Mouse (Mus musculus) right cerebral cortex, postnatal 36 days (tissue): ENCODE measurements at regions not wholly inside any gene's neighbourhood (a gene's known extent, or its start where the extent isn't known, plus 50 kb on each side); places are given as distances from the start of the nearest gene placed in this dataset.

Experiments
- DNase-seq, 2 experiments: peaks; one replicate each; pipeline ENCODE4 v3.0.0; 2022; ENCODE audit warnings: low spot score in 2 of 2, mixed read lengths in 1 of 2

DNA sequence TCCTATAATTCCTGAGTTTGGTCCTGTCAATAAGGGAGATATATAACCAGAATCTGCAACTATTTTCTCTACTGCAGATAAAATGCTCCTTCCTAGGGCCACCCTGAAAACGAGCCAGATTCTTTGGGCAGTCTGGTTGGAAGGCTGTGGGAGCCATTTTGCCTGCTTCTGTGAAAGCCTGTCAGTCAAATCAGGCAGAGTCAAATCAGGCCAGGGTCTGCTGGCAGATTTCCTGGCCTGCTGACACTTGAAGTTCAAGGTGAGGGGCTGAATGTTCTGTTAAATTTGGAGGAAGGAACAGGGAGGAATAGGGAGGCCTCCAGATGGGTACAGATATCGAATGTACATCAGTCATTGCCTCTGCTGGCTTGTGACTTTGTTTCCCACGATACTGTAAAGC lies 206.0 kb upstream of the Pkn2 start:
- no peak for DNase-seq

DNA sequence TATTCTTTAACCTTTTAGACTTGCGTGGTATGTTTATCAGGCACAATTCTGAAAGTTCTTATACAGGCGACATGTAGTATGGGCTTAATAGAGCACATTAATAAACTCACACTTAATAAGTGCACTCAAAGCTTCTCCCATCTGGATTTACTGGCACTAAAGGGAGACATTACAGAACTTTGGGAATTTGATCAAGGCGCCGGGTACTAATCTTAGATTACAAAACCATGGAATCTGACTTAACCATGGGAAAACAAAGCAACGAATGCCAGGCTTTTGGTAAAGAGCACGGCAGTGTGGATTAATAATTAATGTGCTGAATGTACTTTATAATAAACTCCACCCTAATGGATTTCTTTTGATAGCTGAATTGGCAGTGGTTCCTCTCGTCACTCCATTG lies 196.5 kb upstream of the Pkn2 start:
- no peak for DNase-seq

GRCm38 (mm10) chr3:143071839-143072373 lies 190.1 kb upstream of the Pkn2 start:
- no peak for DNase-seq

GRCm38 (mm10) chr3:143054858-143055257 lies 173.1 kb upstream of the Pkn2 start:
- DNase-seq, result no peak

- DNase-seq, result no peak
Observed at GRCm38 (mm10) chr3:143053286-143053993, 171.6 kb upstream of the Pkn2 start.

DNA sequence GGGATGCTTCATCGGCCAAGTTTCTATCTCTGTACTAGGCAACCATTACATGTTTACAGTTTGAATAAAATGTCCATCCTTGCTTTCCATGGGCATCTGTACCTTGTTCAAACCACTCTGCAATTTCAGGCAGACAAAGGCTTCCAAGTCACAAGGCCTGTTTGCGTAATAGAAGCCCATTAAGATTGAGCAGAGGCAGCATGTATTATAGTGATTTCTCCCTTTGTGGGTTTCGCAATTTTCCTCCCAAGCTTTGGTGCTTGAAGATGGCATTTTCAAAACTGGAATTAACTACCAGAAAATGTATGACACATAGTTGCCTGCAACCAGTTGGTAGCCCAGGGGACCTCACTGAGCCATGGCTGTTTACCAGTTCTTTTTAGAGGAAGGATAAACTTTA lies 158.9 kb upstream of the Pkn2 start:
- no peak for DNase-seq

DNA sequence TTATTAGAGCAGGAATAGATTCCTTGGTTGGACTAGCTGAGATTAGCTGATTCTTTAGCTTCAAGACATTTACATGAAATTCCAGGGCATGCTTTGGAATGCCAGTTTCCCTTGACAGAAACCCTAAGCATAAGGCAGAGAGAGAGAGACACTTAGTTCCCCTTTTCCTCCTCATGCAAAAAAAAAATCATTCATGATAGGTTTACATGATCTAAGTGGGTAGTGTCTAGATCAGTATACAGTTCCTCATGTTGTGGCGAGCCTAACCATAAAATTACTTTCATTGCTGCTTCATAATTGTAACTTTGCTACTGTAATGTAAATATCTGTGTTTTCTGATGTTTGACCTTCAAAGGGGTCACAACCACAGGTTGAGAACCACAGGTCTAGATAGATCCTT lies 154.3 kb upstream of the Pkn2 start:
- DNase-seq, result no peak

DNA sequence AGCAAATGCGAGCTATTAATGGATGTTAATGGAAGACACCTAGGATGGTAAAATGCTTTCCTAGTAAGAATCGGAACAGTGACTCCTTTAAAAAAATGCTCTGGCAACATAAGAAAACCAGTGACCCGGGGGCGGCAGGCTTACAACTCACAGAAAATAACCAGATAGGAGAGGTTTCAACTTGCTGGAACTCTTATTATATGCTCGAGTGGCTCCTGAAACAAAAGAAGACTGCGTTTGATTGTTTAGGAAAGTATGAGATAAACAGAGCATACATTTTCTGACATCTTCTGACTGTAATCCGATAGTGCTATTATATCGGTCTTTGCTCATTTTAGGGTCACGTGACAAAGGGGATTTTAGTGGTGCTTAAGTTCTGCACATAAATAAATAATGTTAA lies 152.8 kb upstream of the Pkn2 start:
- DNase-seq, result no peak

- no peak for DNase-seq
Observed at GRCm38 (mm10) chr3:143022486-143022885, 140.7 kb upstream of the Pkn2 start.

GRCm38 (mm10) chr3:143021159-143021871 lies 139.5 kb upstream of the Pkn2 start:
- no peak for DNase-seq

DNA sequence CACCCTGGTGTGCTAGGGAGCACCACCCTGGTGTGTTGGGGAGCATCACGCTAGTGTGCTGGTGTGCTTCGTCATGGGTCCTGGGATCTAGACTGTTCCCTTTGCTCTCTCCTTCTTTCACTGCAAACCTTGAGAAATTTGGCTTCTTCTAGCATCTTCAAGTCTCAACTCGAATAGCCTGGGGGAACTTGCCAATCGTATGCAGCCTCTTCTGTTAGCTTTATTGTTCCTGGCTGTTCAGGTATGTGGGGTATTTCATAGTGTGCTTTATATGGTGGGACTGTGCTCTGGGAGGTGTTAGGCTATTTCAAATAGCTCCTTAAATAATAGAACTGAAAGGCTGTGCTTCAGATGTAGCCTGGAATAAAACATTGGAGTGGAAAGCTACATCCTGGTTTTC lies 135.7 kb upstream of the Pkn2 start:
- DNase-seq, result no peak

DNA sequence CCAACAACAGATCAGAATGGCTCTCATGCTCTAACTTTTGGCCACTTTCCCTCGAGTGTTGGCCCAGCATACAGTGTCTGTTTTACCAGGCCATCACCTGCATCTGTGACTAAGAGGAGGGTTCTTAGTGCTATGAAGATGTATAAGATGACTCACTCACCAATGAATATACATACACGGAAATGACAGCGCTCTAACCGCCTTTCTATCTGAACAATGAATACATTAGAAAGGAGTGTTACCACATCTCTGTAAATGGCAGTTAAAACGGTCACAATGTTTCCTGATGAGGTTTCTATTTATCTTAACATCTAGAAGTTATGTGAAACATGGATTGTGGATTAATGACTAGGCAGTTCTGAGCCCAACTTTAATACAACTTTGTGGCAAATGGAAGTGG lies 135.0 kb upstream of the Pkn2 start:
- no peak for DNase-seq

GRCm38 (mm10) chr3:143014421-143014820 lies 132.6 kb upstream of the Pkn2 start:
- no peak for DNase-seq

DNA sequence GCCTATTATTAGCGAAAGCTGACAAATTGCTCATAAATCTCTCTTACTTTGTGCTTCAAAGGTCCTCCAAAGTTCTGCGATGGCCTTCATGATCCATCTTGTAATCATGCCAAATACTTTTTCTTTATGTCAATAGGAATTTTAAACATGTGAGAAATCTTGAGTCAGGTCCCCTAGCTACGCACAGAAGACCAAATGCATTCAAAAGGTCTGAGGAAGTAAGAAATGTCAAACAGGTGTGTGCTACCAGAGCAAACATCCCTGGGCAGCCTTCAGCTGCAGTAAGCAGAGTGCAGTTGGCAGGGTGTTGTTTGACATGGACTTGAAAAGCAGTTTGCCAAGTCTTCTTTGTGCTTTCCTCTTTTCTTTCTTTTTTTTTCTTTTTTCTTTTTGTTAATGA lies 125.2 kb upstream of the Pkn2 start:
- no peak for DNase-seq

- DNase-seq, result no peak
Observed at GRCm38 (mm10) chr3:143001952-143002351, 120.1 kb upstream of the Pkn2 start.

GRCm38 (mm10) chr3:142995981-142996743 lies 114.4 kb upstream of the Pkn2 start:
- no peak for DNase-seq

GRCm38 (mm10) chr3:142984547-142984946 lies 102.7 kb upstream of the Pkn2 start:
- no peak for DNase-seq

- DNase-seq, result no peak
Observed at GRCm38 (mm10) chr3:142981221-142981620, 99.4 kb upstream of the Pkn2 start.

DNA sequence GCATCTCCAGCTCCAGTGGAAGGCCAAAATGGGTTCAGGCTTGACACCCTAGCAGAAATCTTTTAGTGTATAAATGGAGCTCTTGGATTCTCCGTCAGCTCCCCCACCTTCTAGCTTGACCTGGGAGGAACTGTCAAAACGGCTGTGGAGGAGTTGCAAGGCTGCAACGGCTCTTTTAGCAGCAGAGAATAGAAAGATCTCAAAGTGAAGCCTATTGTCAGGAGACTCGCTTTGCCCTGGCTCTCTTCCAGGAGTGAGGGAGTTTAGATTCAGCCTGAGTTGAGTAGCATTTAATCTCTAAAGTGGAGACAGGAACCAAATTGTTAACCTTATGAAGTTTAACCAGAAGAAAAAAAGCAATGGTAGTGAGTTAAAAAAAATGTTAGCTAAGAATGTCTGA lies 97.4 kb upstream of the Pkn2 start:
- peak in 1 of 2 experiments; percentile 18 for DNase-seq

- no peak for DNase-seq
Observed at GRCm38 (mm10) chr3:142976519-142977394, 95.0 kb upstream of the Pkn2 start.

DNA sequence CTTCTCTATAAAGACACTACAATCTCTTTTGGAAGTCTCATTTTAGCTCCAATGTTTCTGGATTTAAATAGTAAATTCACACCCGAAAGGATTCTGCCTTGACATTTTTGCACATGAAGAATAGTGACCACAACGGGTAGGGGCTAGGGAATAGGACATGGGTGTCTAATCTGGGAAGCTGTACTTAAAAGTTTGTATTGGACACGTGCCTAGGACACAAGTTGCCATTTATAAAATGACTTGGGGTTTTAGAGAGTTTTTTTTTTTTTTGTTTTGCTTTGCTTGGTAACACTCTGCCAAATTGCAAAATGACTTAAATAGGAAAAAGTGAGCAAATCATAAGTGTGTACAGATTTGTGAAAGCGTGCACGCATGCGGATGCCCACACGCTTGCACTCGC lies 93.8 kb upstream of the Pkn2 start:
- DNase-seq, result no peak

DNA sequence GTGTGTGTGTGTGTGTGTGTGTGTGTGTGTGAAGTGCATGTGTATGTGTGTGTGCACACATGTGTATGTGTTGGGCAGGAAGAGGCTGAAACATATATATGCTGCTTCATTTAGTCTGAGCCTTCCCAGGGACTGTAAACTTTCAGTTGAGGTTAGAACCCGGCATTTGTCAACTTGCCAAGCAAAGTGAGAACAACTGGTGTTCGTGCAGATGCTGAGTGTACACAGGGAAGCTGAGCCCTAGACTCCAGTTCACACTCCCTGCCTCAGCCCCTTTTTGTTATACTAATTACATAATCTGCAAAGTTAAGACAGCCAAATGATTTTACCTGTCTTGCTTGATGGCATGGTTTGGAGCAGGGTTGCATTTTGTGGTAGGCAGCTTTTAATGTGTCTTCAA lies 87.7 kb upstream of the Pkn2 start:
- DNase-seq, result no peak
